Mouse (Mus musculus): ENCODE data around the gene Rab7b. TPM values are rescaled to one million over a fixed set of nuclear protein-coding genes. Genes with fewer than 3 reads are reported as not detected.

The Rab7b gene
- polyA plus RNA-seq, 1 experiment from 2014 or later, result 2.5 TPM

GRCm38 (mm10) chr1:131721989-131722388 is 33.5 kb downstream of the Rab7b start:
- no peak overlapping the region for H3K4me2 ChIP-seq (ENCODE audit: low read depth, low read length)
- no peak for ATAC-seq (replicated peaks; ENCODE audit: extremely low read depth, insufficient read depth, low FRiP score)
- no peak overlapping the region for H3K9ac ChIP-seq (ENCODE audit: low read length)
- no peaks in the 10 kb centered on the region for H3K27me3 ChIP-seq (ENCODE audit: control insufficient read depth, insufficient read depth, low read length)
- no peaks in the 10 kb centered on the region for H3K9me3 ChIP-seq (replicated peaks; ENCODE audit: control insufficient read depth, low read length)
- H3K4me1 ChIP-seq (ENCODE audit: control insufficient read depth, insufficient read depth, low read length), result peaks cover 7% of the 10 kb centered on the region
- H3K4me3 ChIP-seq (ENCODE audit: low read length), result no peak overlapping the region
- H3K36me3 ChIP-seq (ENCODE audit: control insufficient read depth, insufficient read depth), result no peaks in the 10 kb centered on the region
- WGBS, result 55% methylated on average over 3 of the region's 3 CpGs
- H3K27ac ChIP-seq (ENCODE audit: low read length), result no peak overlapping the region

GRCm38 (mm10) chr1:131723549-131723948 is 35.1 kb downstream of the Rab7b start:
- H3K4me2 ChIP-seq (ENCODE audit: low read depth, low read length), result no peak overlapping the region
- 73% methylated on average over 4 of the region's 4 CpGs for WGBS
- no peaks in the 10 kb centered on the region for H3K36me3 ChIP-seq (ENCODE audit: control insufficient read depth, insufficient read depth)
- H3K9me3 ChIP-seq (replicated peaks; ENCODE audit: control insufficient read depth, low read length), result no peaks in the 10 kb centered on the region
- peaks cover 7% of the 10 kb centered on the region for H3K4me1 ChIP-seq (ENCODE audit: control insufficient read depth, insufficient read depth, low read length)
- no peak overlapping the region for H3K4me3 ChIP-seq (ENCODE audit: low read length)
- H3K27me3 ChIP-seq (ENCODE audit: control insufficient read depth, insufficient read depth, low read length), result no peaks in the 10 kb centered on the region
- no peak overlapping the region for H3K27ac ChIP-seq (ENCODE audit: low read length)
- ATAC-seq (replicated peaks; ENCODE audit: extremely low read depth, insufficient read depth, low FRiP score), result no peak
- H3K9ac ChIP-seq (ENCODE audit: low read length), result no peak overlapping the region

GRCm38 (mm10) chr1:131726586-131726985 is 38.1 kb downstream of the Rab7b start:
- Histone ChIP-seq H3K4me2 (ENCODE audit: low read depth, low read length) (no peak overlapping the region), H3K9me3 (replicated peaks; ENCODE audit: control insufficient read depth, low read length) (no peaks in the 10 kb centered on the region), H3K27ac (ENCODE audit: low read length) (no peak overlapping the region), H3K4me1 (ENCODE audit: control insufficient read depth, insufficient read depth, low read length) (peaks cover 7% of the 10 kb centered on the region), H3K4me3 (ENCODE audit: low read length) (no peak overlapping the region), H3K27me3 (ENCODE audit: control insufficient read depth, insufficient read depth, low read length) (no peaks in the 10 kb centered on the region), H3K36me3 (ENCODE audit: control insufficient read depth, insufficient read depth) (no peaks in the 10 kb centered on the region), H3K9ac (ENCODE audit: low read length) (no peak overlapping the region)
- peak; percentile 63 for ATAC-seq (replicated peaks; ENCODE audit: extremely low read depth, insufficient read depth, low FRiP score)
- 22% methylated on average over 6 of the region's 6 CpGs for WGBS

GRCm38 (mm10) chr1:131730639-131731437 is 42.3 kb downstream of the Rab7b start:
- Histone ChIP-seq H3K9me3 (replicated peaks; ENCODE audit: control insufficient read depth, low read length) (no peaks in the 10 kb centered on the region), H3K36me3 (ENCODE audit: control insufficient read depth, insufficient read depth) (no peaks in the 10 kb centered on the region), H3K9ac (ENCODE audit: low read length) (no peak overlapping the region), H3K4me1 (ENCODE audit: control insufficient read depth, insufficient read depth, low read length) (peaks cover 9% of the 10 kb centered on the region), H3K4me3 (ENCODE audit: low read length) (no peak overlapping the region), H3K27ac (ENCODE audit: low read length) (no peak overlapping the region), H3K4me2 (ENCODE audit: low read depth, low read length) (no peak overlapping the region), H3K27me3 (ENCODE audit: control insufficient read depth, insufficient read depth, low read length) (no peaks in the 10 kb centered on the region; the same call in 1 of the 2 replicates)
- 80% methylated on average over 12 of the region's 12 CpGs for WGBS
- ATAC-seq (replicated peaks; ENCODE audit: extremely low read depth, insufficient read depth, low FRiP score), result no peak

GRCm38 (mm10) chr1:131733474-131734180 is 45.1 kb downstream of the Rab7b start:
- ATAC-seq (replicated peaks; ENCODE audit: extremely low read depth, insufficient read depth, low FRiP score), result no peak
- WGBS, result 80% methylated on average over 13 of the region's 13 CpGs
- no peak overlapping the region for H3K9ac ChIP-seq (ENCODE audit: low read length)
- H3K27ac ChIP-seq (ENCODE audit: low read length), result no peak overlapping the region
- H3K4me1 ChIP-seq (ENCODE audit: control insufficient read depth, insufficient read depth, low read length), result peaks cover 17% of the 10 kb centered on the region
- no peak overlapping the region for H3K4me2 ChIP-seq (ENCODE audit: low read depth, low read length)
- H3K27me3 ChIP-seq (ENCODE audit: control insufficient read depth, insufficient read depth, low read length), result no peaks in the 10 kb centered on the region; the same call in 1 of the 2 replicates
- no peak overlapping the region for H3K4me3 ChIP-seq (ENCODE audit: low read length)
- no peaks in the 10 kb centered on the region for H3K36me3 ChIP-seq (ENCODE audit: control insufficient read depth, insufficient read depth)
- no peaks in the 10 kb centered on the region for H3K9me3 ChIP-seq (replicated peaks; ENCODE audit: control insufficient read depth, low read length)

- no peak overlapping the region for H3K4me3 ChIP-seq (ENCODE audit: low read length)
- H3K4me1 ChIP-seq (ENCODE audit: control insufficient read depth, insufficient read depth, low read length), result peaks cover 17% of the 10 kb centered on the region
- no peak overlapping the region for H3K4me2 ChIP-seq (ENCODE audit: low read depth, low read length)
- no peak overlapping the region for H3K27ac ChIP-seq (ENCODE audit: low read length)
- no peaks in the 10 kb centered on the region for H3K9me3 ChIP-seq (replicated peaks; ENCODE audit: control insufficient read depth, low read length)
- no peaks in the 10 kb centered on the region for H3K36me3 ChIP-seq (ENCODE audit: control insufficient read depth, insufficient read depth)
- 90% methylated on average over 6 of the region's 6 CpGs for WGBS
- no peak for ATAC-seq (replicated peaks; ENCODE audit: extremely low read depth, insufficient read depth, low FRiP score)
- no peaks in the 10 kb centered on the region; the same call in 1 of the 2 replicates for H3K27me3 ChIP-seq (ENCODE audit: control insufficient read depth, insufficient read depth, low read length)
- no peak overlapping the region for H3K9ac ChIP-seq (ENCODE audit: low read length)
These were observed 46.3 kb downstream of the Rab7b start for GRCm38 (mm10) chr1:131734657-131735273.

GRCm38 (mm10) chr1:131736494-131736893 is 48.0 kb downstream of the Rab7b start:
- Histone ChIP-seq H3K9ac (ENCODE audit: low read length) (no peak overlapping the region), H3K4me1 (ENCODE audit: control insufficient read depth, insufficient read depth, low read length) (peaks cover 17% of the 10 kb centered on the region), H3K36me3 (ENCODE audit: control insufficient read depth, insufficient read depth) (no peaks in the 10 kb centered on the region), H3K27ac (ENCODE audit: low read length) (peak overlapping the region; percentile 13), H3K4me3 (ENCODE audit: low read length) (no peak overlapping the region), H3K9me3 (replicated peaks; ENCODE audit: control insufficient read depth, low read length) (no peaks in the 10 kb centered on the region), H3K27me3 (ENCODE audit: control insufficient read depth, insufficient read depth, low read length) (no peaks in the 10 kb centered on the region; the same call in 1 of the 2 replicates), H3K4me2 (ENCODE audit: low read depth, low read length) (peak overlapping the region; percentile 21; the same call in 1 of the 2 replicates)
- peak; percentile 66 for ATAC-seq (replicated peaks; ENCODE audit: extremely low read depth, insufficient read depth, low FRiP score)
- 18% methylated on average over 9 of the region's 9 CpGs for WGBS

GRCm38 (mm10) chr1:131737269-131737668 is 48.8 kb downstream of the Rab7b start:
- H3K4me2 ChIP-seq (ENCODE audit: low read depth, low read length), result no peak overlapping the region
- H3K27ac ChIP-seq (ENCODE audit: low read length), result peak overlapping the region; percentile 13
- H3K4me3 ChIP-seq (ENCODE audit: low read length), result no peak overlapping the region
- WGBS, result 46% methylated on average over 5 of the region's 5 CpGs
- peaks cover 17% of the 10 kb centered on the region for H3K4me1 ChIP-seq (ENCODE audit: control insufficient read depth, insufficient read depth, low read length)
- no peaks in the 10 kb centered on the region for H3K36me3 ChIP-seq (ENCODE audit: control insufficient read depth, insufficient read depth)
- H3K9me3 ChIP-seq (replicated peaks; ENCODE audit: control insufficient read depth, low read length), result no peaks in the 10 kb centered on the region
- no peaks in the 10 kb centered on the region; the same call in 1 of the 2 replicates for H3K27me3 ChIP-seq (ENCODE audit: control insufficient read depth, insufficient read depth, low read length)
- H3K9ac ChIP-seq (ENCODE audit: low read length), result no peak overlapping the region
- ATAC-seq (replicated peaks; ENCODE audit: extremely low read depth, insufficient read depth, low FRiP score), result no peak; the same call in 1 of the 2 replicates

All from heart, embryonic 16.5 days (tissue).